ENCODE assay signal across 25 mouse cellular contexts in genomic region chr14:116945975-116946374, GRCm38 (mm10). TPM values are rescaled to one million over a fixed set of nuclear protein-coding genes. Genes with fewer than 3 reads are reported as not detected.
DNase-seq lines count a peak whose midpoint lies in the region; ATAC-seq and TF ChIP-seq lines count a peak whose summit lies in the region.
"Had no signal": no experiment of that assay in that cellular context is flagged by ENCODE, and none has a peak within 500 bp of the region (broad histone marks: within the 10 kb centered on the region; RNA-seq: fewer than 3 reads in every experiment).

No protein-coding gene starts in this region.

- TF ChIP-seq EP300 in liver, postnatal 0 days (IDR thresholded peaks at IDR 0.05; ENCODE audit: low read depth) = no peak

- WGBS in intestine, embryonic 15.5 days = 67% methylated on average over 6 of the region's 6 CpGs
- 65% methylated on average over 6 of the region's 6 CpGs for WGBS in intestine, embryonic 16.5 days
- 55% methylated on average over 6 of the region's 6 CpGs for WGBS in kidney, postnatal 0 days
- WGBS in liver, embryonic 13.5 days (ENCODE audit: insufficient replicate concordance) = 50% methylated on average over 6 of the region's 6 CpGs
- WGBS in liver, postnatal 0 days (ENCODE audit: insufficient replicate concordance) = 47% methylated on average over 6 of the region's 6 CpGs

- no peak overlapping the region for H3K4me2 ChIP-seq in intestine, embryonic 15.5 days (replicated peaks)
- no peak overlapping the region for H3K4me2 ChIP-seq in intestine, embryonic 16.5 days (ENCODE audit: low read depth, low read length)
- no peak overlapping the region for H3K4me2 ChIP-seq in kidney, postnatal 0 days (ENCODE audit: low read length)
- H3K4me2 ChIP-seq in liver, embryonic 13.5 days = 0 out of 2 replicates have a peak overlapping the region, but pooled peaks have one; percentile 6
- peak overlapping the region; percentile 51 for H3K4me2 ChIP-seq in liver, postnatal 0 days (ENCODE audit: low read depth, low read length)
- H3K4me2 ChIP-seq: embryonic facial prominence, embryonic 13.5 days; forebrain, embryonic 12.5 days; forebrain, embryonic 15.5 days; heart, embryonic 11.5 days; hindbrain, embryonic 12.5 days had no signal

- DNase-seq in kidney, postnatal 0 days (ENCODE audit: low spot score) = peak; percentile 36
- DNase-seq in kidney, adult 9 months = no peak
- no peak for DNase-seq in liver, embryonic 13.5 days
- DNase-seq in liver = no peak
- peak; percentile 17 for DNase-seq in liver, postnatal 0 days
- DNase-seq: adrenal gland, adult 8-10 months; adrenal gland, postnatal 25 days; cerebellum, adult 11-12 months; cerebellum, adult 8-10 months; cerebellum, postnatal 10 days; cerebellum, postnatal 36 days; embryo, embryonic 11 days; gastrocnemius, postnatal 14 days; heart, adult 11 months had no signal

- H3K9me3 ChIP-seq in intestine, embryonic 15.5 days = no peaks in the 10 kb centered on the region
- H3K9me3 ChIP-seq in intestine, embryonic 16.5 days (ENCODE audit: control insufficient read depth, low read length) = no peaks in the 10 kb centered on the region
- H3K9me3 ChIP-seq in kidney, postnatal 0 days (replicated peaks; ENCODE audit: low read length) = no peaks in the 10 kb centered on the region
- H3K9me3 ChIP-seq in liver, embryonic 13.5 days (replicated peaks) = no peaks in the 10 kb centered on the region
- H3K9me3 ChIP-seq in liver, postnatal 0 days (ENCODE audit: low read length) = no peaks in the 10 kb centered on the region
- H3K9me3 ChIP-seq: embryonic facial prominence, embryonic 13.5 days; forebrain, embryonic 15.5 days; hindbrain, embryonic 12.5 days had no signal

- no peaks in the 10 kb centered on the region for H3K4me1 ChIP-seq in intestine, embryonic 15.5 days (replicated peaks)
- H3K4me1 ChIP-seq in intestine, embryonic 16.5 days (ENCODE audit: control insufficient read depth, insufficient read depth, low read length) = 0 out of 2 replicates have a peak, but pooled peaks cover 2% of the 10 kb centered on the region
- no peaks in the 10 kb centered on the region for H3K4me1 ChIP-seq in kidney, postnatal 0 days (replicated peaks; ENCODE audit: insufficient read depth, low read length)
- H3K4me1 ChIP-seq in liver, embryonic 13.5 days (replicated peaks) = no peaks in the 10 kb centered on the region
- H3K4me1 ChIP-seq in liver, postnatal 0 days (ENCODE audit: insufficient read depth) = no peaks in the 10 kb centered on the region; the same call in 1 of the 2 replicates
- H3K4me1 ChIP-seq: embryonic facial prominence, embryonic 10.5 days; embryonic facial prominence, embryonic 13.5 days; forebrain, embryonic 12.5 days; forebrain, embryonic 15.5 days; hindbrain, embryonic 12.5 days had no signal

- 0 out of 2 replicates have a peak, but pooled peaks have one; percentile 36 for ATAC-seq in intestine, embryonic 15.5 days
- no peak for ATAC-seq in intestine, embryonic 16.5 days
- ATAC-seq in kidney, postnatal 0 days (replicated peaks; ENCODE audit: low FRiP score, low read depth) = peak; percentile 82; the same call in 1 of the 2 replicates
- ATAC-seq in liver, embryonic 13.5 days (ENCODE audit: low read depth) = no peak
- peak; percentile 96 for ATAC-seq in liver, postnatal 0 days
- no peak for ATAC-seq in inflammation-experienced regulatory T-cells, adult 6 months
- ATAC-seq: activated CD4-positive, CD25-positive, alpha-beta regulatory T cell, adult 4 months; forebrain, embryonic 15.5 days had no signal

- H3K27me3 ChIP-seq in intestine, embryonic 15.5 days (replicated peaks) = no peaks in the 10 kb centered on the region
- no peaks in the 10 kb centered on the region for H3K27me3 ChIP-seq in intestine, embryonic 16.5 days (replicated peaks; ENCODE audit: control insufficient read depth, insufficient read depth, low read length)
- H3K27me3 ChIP-seq in kidney, postnatal 0 days (ENCODE audit: insufficient read depth, low read length) = no peaks in the 10 kb centered on the region
- no peaks in the 10 kb centered on the region for H3K27me3 ChIP-seq in liver, embryonic 13.5 days
- H3K27me3 ChIP-seq in liver, postnatal 0 days (ENCODE audit: insufficient read depth, low read length) = no peaks in the 10 kb centered on the region
- H3K27me3 ChIP-seq: embryonic facial prominence, embryonic 13.5 days; forebrain, embryonic 12.5 days; forebrain, embryonic 15.5 days; hindbrain, embryonic 12.5 days had no signal

- TF ChIP-seq CTCF in kidney, postnatal 0 days (IDR thresholded peaks at IDR 0.05; ENCODE audit: low read depth) = no peak
- TF ChIP-seq CTCF in liver, postnatal 0 days (IDR thresholded peaks at IDR 0.05; ENCODE audit: low read depth) = no peak

- no peak overlapping the region for H3K27ac ChIP-seq in intestine, embryonic 15.5 days
- H3K27ac ChIP-seq in intestine, embryonic 16.5 days (ENCODE audit: low read length) = no peak overlapping the region
- H3K27ac ChIP-seq in kidney, postnatal 0 days = peak overlapping the region; percentile 70
- H3K27ac ChIP-seq in liver, embryonic 13.5 days = no peak overlapping the region; the same call in 1 of the 2 replicates
- H3K27ac ChIP-seq in liver, postnatal 0 days (ENCODE audit: low read depth) = peak overlapping the region; percentile 94
- H3K27ac ChIP-seq: embryonic facial prominence, embryonic 10.5 days; embryonic facial prominence, embryonic 13.5 days; forebrain, embryonic 12.5 days; forebrain, embryonic 15.5 days; hindbrain, embryonic 12.5 days had no signal

- H3K36me3 ChIP-seq in intestine, embryonic 15.5 days = no peaks in the 10 kb centered on the region
- no peaks in the 10 kb centered on the region for H3K36me3 ChIP-seq in intestine, embryonic 16.5 days (ENCODE audit: control insufficient read depth, insufficient read depth, low read length)
- H3K36me3 ChIP-seq in kidney, postnatal 0 days (ENCODE audit: insufficient read depth, low read length) = no peaks in the 10 kb centered on the region
- no peaks in the 10 kb centered on the region for H3K36me3 ChIP-seq in liver, embryonic 13.5 days
- H3K36me3 ChIP-seq in liver, postnatal 0 days (replicated peaks; ENCODE audit: insufficient read depth, low read length) = no peaks in the 10 kb centered on the region
- H3K36me3 ChIP-seq: forebrain, embryonic 15.5 days; hindbrain, embryonic 12.5 days had no signal

- H3K4me3 ChIP-seq in intestine, embryonic 15.5 days (replicated peaks) = no peak overlapping the region
- no peak overlapping the region for H3K4me3 ChIP-seq in intestine, embryonic 16.5 days (ENCODE audit: low read length)
- no peak overlapping the region for H3K4me3 ChIP-seq in kidney, postnatal 0 days (replicated peaks; ENCODE audit: low read depth, low read length)
- H3K4me3 ChIP-seq in liver, embryonic 13.5 days (replicated peaks) = no peak overlapping the region
- H3K4me3 ChIP-seq in liver, postnatal 0 days (ENCODE audit: low read depth, low read length) = no peak overlapping the region
- H3K4me3 ChIP-seq: embryonic facial prominence, embryonic 10.5 days; embryonic facial prominence, embryonic 13.5 days; erythroblast, embryonic 14.5 days; forebrain, embryonic 12.5 days; forebrain, embryonic 15.5 days; hindbrain, embryonic 12.5 days had no signal

- H3K9ac ChIP-seq in intestine, embryonic 15.5 days = no peak overlapping the region
- no peak overlapping the region for H3K9ac ChIP-seq in intestine, embryonic 16.5 days (ENCODE audit: low read depth, low read length)
- no peak overlapping the region for H3K9ac ChIP-seq in kidney, postnatal 0 days (ENCODE audit: low read depth, low read length)
- no peak overlapping the region for H3K9ac ChIP-seq in liver, embryonic 13.5 days
- 0 out of 2 replicates have a peak overlapping the region, but pooled peaks have one; percentile 30 for H3K9ac ChIP-seq in liver, postnatal 0 days (replicated peaks)
- H3K9ac ChIP-seq: embryonic facial prominence, embryonic 13.5 days; forebrain, embryonic 12.5 days; forebrain, embryonic 15.5 days; hindbrain, embryonic 12.5 days had no signal

RNA-seq across cellular contexts. Expression of gene Gpc6, which starts 20.9 kb away (rescaled TPM):
- 37.2 and 37.6 TPM in 2 replicates for polyA plus RNA-seq in intestine, embryonic 15.5 days (2015; fragmentation: Nextera tagmentation; extraction: Ambion mirVana)
- 27.5 and 29.7 TPM in 2 replicates for polyA plus RNA-seq in intestine, embryonic 16.5 days (2015; fragmentation: Nextera tagmentation; extraction: Ambion mirVana)
- polyA plus RNA-seq in kidney, postnatal 0 days (2015; fragmentation: Nextera tagmentation; extraction: Ambion mirVana) = 46.3 and 46.4 TPM in 2 replicates
- polyA plus RNA-seq in liver, embryonic 13.5 days (2015; fragmentation: Nextera tagmentation; extraction: Ambion mirVana) = 3.3 and 4.0 TPM in 2 replicates
- 4.4 and 4.8 TPM in 2 replicates for polyA plus RNA-seq in liver, postnatal 0 days (2015; fragmentation: Nextera tagmentation; extraction: Ambion mirVana)
- polyA plus RNA-seq in inflammation-experienced regulatory T-cells, adult 6 months (2017; shearing (Covaris generic)) = under 1 TPM in 1 of 3 experiments, not detected in 2; 0.17 TPM
- polyA plus RNA-seq: activated CD4-positive, CD25-positive, alpha-beta regulatory T cell, adult 4 months; erythroblast, embryonic 14.5 days had no signal

Comparison
In these comparisons a context has a peak if more than half of its experiments do, and no peak if none do; other contexts are left out.
1. ATAC-seq: peak in intestine, embryonic 15.5 days (single experiment), kidney, postnatal 0 days (single experiment) and liver, postnatal 0 days (single experiment); none in intestine, embryonic 16.5 days (single experiment), liver, embryonic 13.5 days (single experiment) and inflammation-experienced regulatory T-cells, adult 6 months (single experiment).
2. H3K27ac ChIP-seq: peak in kidney, postnatal 0 days (single experiment) and liver, postnatal 0 days (single experiment); none in intestine, embryonic 15.5 days (single experiment), intestine, embryonic 16.5 days (single experiment) and liver, embryonic 13.5 days (single experiment).
3. DNase-seq: peak in kidney, postnatal 0 days (single experiment) and liver, postnatal 0 days (single experiment); none in kidney, adult 9 months (single experiment), liver, embryonic 13.5 days (single experiment) and liver (single experiment).
4. H3K4me2 ChIP-seq: peak in liver, embryonic 13.5 days (single experiment) and liver, postnatal 0 days (single experiment); none in intestine, embryonic 15.5 days (single experiment), intestine, embryonic 16.5 days (single experiment) and kidney, postnatal 0 days (single experiment).